Mouse (Mus musculus) megakaryocyte, adult 5-6 weeks (primary cell): Measurements from ENCODE around the gene Rnf187. TPM values are rescaled to one million over a fixed set of nuclear protein-coding genes. Genes with fewer than 3 reads are reported as not detected.
"Not testable (repeated sequence)": the region's sequence is repeated elsewhere in the genome, so short reads cannot be mapped to it uniquely, and the experiment has no call there.

Experiments used
- ATAC-seq: 2 replicates; pipeline ENCODE4 v1.8.0; 2016; ENCODE audit warnings: mild to moderate bottlenecking, inconsistent platforms; ENCODE audit not compliant: poor library complexity, severe bottlenecking
- total RNA-seq, 2 experiments: library from RNA; stranded (forward) in 1 of 2; stranded (reverse) in 1 of 2; fragments of 153-499, 151-499 nt in 1 of 2; fragments of 221-1000, 200-1000 nt in 1 of 2; gene quantifications; 2 replicates each; pipeline versions ENCODE4 v1.2.3 to v1.2.4; 2015 to 2017

Rnf187 gene
- total RNA-seq, 2 experiments from 2014 or later = 42.6 to 61.7 TPM

GRCm38 (mm10) chr11:58967346-58967745, 28.6 kb upstream of the Rnf187 start:
- ATAC-seq = peak; percentile 70

GRCm38 (mm10) chr11:58965001-58965760, 26.5 kb upstream of the Rnf187 start:
- ATAC-seq = peak; percentile 29

- no peak for ATAC-seq
Observed at GRCm38 (mm10) chr11:58964216-58964615, 25.5 kb upstream of the Rnf187 start.

DNA sequence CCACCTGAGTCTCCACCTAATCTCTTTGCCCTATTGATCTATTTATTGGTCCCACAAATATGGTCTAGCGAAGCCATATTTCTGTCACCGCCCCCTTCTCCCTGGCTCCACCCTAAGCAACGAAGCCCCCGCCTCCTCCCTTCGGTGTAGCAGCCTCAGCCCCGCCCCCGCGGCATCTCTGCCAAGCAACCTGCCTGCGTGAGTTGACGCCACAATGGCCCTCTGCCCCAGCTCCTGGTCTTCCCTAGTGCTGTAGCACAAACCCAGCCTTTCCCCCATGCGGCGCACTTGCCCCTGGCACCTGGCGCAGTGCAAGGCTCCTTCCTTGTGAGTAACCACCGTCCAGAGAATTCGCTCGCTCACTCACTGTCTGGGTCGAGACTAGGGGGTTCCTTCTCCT, 24.8 kb upstream of the Rnf187 start:
- ATAC-seq = no peak

DNA sequence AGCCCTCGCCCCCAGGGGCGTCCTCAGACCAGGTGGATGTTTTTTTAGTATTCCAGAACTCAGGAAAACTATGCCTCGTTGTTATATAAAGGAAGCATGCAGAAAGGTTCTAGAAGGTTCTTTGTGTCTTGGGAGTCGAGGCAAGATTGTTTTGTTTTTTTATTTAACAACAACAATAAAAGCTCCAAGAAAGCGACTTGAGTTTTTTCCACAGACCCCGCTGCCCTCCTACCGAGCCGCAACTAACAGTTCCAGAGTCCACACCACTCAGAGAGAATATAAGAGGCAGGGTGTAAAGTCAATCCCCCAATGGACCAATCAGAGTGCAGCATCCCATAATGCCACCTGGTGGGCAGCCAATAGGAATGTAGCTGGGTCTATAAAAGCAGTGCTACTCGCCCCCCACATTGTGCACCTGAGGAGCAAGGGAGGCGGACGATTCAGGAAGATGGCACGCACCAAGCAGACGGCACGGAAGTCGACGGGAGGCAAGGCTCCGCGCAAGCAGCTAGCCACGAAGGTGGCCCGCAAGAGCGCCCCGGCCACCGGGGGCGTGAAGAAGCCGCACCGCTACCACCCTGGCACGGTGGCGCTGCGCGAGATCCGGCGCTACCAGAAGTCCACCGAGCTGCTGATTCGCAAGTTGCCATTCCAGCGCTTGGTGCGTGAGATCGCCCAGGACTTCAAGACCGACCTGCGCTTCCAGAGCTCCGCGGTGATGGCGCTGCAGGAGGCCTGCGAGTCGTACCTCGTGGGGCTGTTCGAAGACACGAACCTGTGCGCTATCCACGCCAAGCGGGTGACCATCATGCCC, 22.9 kb upstream of the Rnf187 start:
- no peak for ATAC-seq

GRCm38 (mm10) chr11:58959921-58960465, 21.3 kb upstream of the Rnf187 start:
- peak; percentile 83 for ATAC-seq

GRCm38 (mm10) chr11:58959186-58959825, 20.6 kb upstream of the Rnf187 start:
- peak; percentile 28 for ATAC-seq

GRCm38 (mm10) chr11:58958536-58958935, 19.8 kb upstream of the Rnf187 start:
- ATAC-seq = no peak

DNA sequence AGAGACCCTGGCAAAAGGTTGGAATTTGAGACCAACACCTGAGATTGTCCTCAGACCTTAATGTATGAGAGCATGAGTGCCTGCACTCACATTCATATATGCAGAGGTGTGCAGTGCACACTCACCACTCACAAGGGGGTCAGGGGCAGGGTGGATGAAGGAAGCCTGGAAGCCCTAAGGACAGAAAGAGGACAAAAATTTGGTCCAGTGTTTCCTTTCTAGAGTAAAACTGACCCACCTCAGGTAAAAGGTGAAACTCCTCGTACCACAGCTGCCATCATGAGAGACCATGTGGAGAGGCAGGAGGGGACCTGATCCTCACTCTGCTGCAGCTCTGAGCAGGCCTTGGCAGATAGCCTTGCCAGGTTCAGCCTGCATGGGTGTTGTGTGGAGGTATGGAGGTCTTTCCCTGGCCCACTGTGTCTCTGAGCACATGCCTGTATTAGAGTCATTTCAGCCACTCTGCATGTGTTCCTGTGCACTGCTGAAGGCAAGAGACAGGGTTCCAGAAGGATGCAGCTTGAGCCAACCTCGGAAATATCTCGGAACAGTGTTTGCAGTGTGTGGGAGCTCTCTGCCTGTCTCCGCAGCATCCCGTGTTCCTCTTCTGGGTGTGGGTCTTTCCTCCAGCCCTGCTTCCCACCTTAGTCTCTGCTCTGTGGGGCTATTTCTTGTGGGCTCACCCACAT, 18.7 kb upstream of the Rnf187 start:
- no peak for ATAC-seq

GRCm38 (mm10) chr11:58955868-58956257, 17.1 kb upstream of the Rnf187 start:
- ATAC-seq = no peak

GRCm38 (mm10) chr11:58955143-58955867, 16.6 kb upstream of the Rnf187 start:
- ATAC-seq = peak; percentile 30

GRCm38 (mm10) chr11:58954420-58955142, 15.9 kb upstream of the Rnf187 start, which contains the start of the genes Hist3h2a and Trim17:
TSS of gene Hist3h2a (plus strand) at chr11:58954685.
TSS of gene Trim17 (plus strand) at chr11:58954685.
- ATAC-seq = peak; percentile 75

- not testable (repeated sequence) for ATAC-seq
Observed at GRCm38 (mm10) chr11:58954170-58954419, 15.4 kb upstream of the Rnf187 start.

GRCm38 (mm10) chr11:58953351-58954169, 14.8 kb upstream of the Rnf187 start:
- ATAC-seq = 0 out of 2 replicates have a peak, but pooled peaks have one; percentile 8

DNA sequence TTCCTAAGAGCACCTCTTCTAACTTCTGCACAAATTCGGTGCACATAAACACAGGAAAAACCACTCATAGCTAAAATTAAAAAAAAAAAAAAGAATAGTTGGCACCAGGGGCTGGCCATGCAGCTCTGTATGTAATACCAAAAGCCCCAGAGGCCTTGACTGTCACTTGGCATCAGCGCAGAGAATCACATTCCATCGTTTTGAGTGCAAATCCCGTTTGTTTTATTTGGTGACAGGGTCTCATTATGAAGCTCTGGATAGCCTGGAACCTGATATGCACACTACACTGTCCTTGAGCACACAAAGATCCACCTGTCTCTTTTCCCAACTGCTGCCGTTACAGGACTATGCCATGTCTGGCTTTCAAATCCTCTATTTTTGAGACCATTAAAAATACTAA, 12.5 kb upstream of the Rnf187 start:
- ATAC-seq = no peak

- ATAC-seq = no peak
Observed at GRCm38 (mm10) chr11:58949480-58950431, 11.0 kb upstream of the Rnf187 start.
